Mouse (Mus musculus) forebrain, embryonic 13.5 days (tissue): Measurements from ENCODE around the gene Sh3bgrl3. TPM values are rescaled to one million over a fixed set of nuclear protein-coding genes. Genes with fewer than 3 reads are reported as not detected.

Experiments used
- ATAC-seq: fragments of 200-750 bp; cut with Nextera tagmentation; 2 replicates; pipeline ENCODE4 v1.8.0; 2017
- H3K27ac ChIP-seq: fragments of 300-500 bp; sonication (generic); 2 replicates; pipeline ENCODE4 v1.5.1; 2015; ENCODE audit warnings: inconsistent platforms, mild to moderate bottlenecking, moderate library complexity
- H3K27me3 ChIP-seq: fragments of 300-500 bp; sonication (generic); 2 replicates; pipeline ENCODE4 v1.6.1; 2015; ENCODE audit warnings: mild to moderate bottlenecking, inconsistent platforms
- H3K36me3 ChIP-seq: fragments of 300-500 bp; sonication (generic); 2 replicates; pipeline ENCODE4 v1.6.1; 2015; ENCODE audit warnings: mild to moderate bottlenecking, inconsistent platforms; ENCODE audit not compliant: poor library complexity, severe bottlenecking
- H3K4me1 ChIP-seq: fragments of 300-500 bp; sonication (generic); 2 replicates; pipeline ENCODE4 v1.6.1; 2015; ENCODE audit warnings: inconsistent platforms
- H3K4me2 ChIP-seq: fragments of 300-500 bp; sonication (generic); 2 replicates; pipeline ENCODE4 v1.6.1; 2015; ENCODE audit warnings: inconsistent platforms, mild to moderate bottlenecking, moderate library complexity
- H3K4me3 ChIP-seq: fragments of 300-500 bp; sonication (generic); 2 replicates; pipeline ENCODE4 v1.5.1; 2015; ENCODE audit warnings: mild to moderate bottlenecking, inconsistent platforms
- H3K9ac ChIP-seq: fragments of 300-500 bp; sonication (generic); 2 replicates; pipeline ENCODE4 v1.6.1; 2015; ENCODE audit warnings: mild to moderate bottlenecking, inconsistent platforms
- H3K9me3 ChIP-seq: fragments of 300-500 bp; sonication (generic); replicated peaks from 2 replicates; pipeline ENCODE4 v1.6.1; 2016; ENCODE audit warnings: inconsistent platforms
- WGBS: fragments of 180-500 bp; shearing (Covaris S2); methylation state at CpG from one replicate; pipeline ENCODE4 v1.1.7; 2015; 5-methylcytosine and 5-hydroxymethylcytosine counted together
- polyA plus RNA-seq: library from polyadenylated mRNA; unstranded; fragments of >200 nt; fragmentation: Nextera tagmentation; extraction: Ambion mirVana; gene quantifications from 2 replicates; pipeline ENCODE4 v1.2.1, GENCODE M21; 2015

Sh3bgrl3 gene
- polyA plus RNA-seq, 1 experiment from 2014 or later: 285 TPM

GRCm38 (mm10) chr4:134101979-134102741, 26.4 kb downstream of the Sh3bgrl3 start, which contains the start of gene Ubxn11:
Gene Ubxn11 (plus strand): TSS chr4:134102570.
- H3K4me2 ChIP-seq: peak within 1 kb of the TSS; percentile 74
- H3K27ac ChIP-seq: no peak within 1 kb of the TSS
- peak within 1 kb of the TSS; percentile 71 for H3K9ac ChIP-seq
- WGBS: 16% methylated on average over 34 of the region's 34 CpGs
- ATAC-seq: peak; percentile 99
- no peaks in the 10 kb centered on the region for H3K9me3 ChIP-seq
- H3K4me1 ChIP-seq: peaks cover 8% of the 10 kb centered on the region
- H3K36me3 ChIP-seq: no peaks in the 10 kb centered on the region
- peak within 1 kb of the TSS; percentile 81 for H3K4me3 ChIP-seq
- H3K27me3 ChIP-seq: no peaks in the 10 kb centered on the region

- no peak overlapping the region for H3K4me2 ChIP-seq
- H3K36me3 ChIP-seq: no peaks in the 10 kb centered on the region
- ATAC-seq: no peak
- H3K27me3 ChIP-seq: no peaks in the 10 kb centered on the region
- H3K9me3 ChIP-seq: no peaks in the 10 kb centered on the region
- no peak overlapping the region for H3K9ac ChIP-seq
- peaks cover 8% of the 10 kb centered on the region for H3K4me1 ChIP-seq
- 77% methylated on average over 4 of the region's 4 CpGs for WGBS
- no peak overlapping the region for H3K4me3 ChIP-seq
- no peak overlapping the region for H3K27ac ChIP-seq
These were observed 28.3 kb downstream of the Sh3bgrl3 start for GRCm38 (mm10) chr4:134100245-134100644.

- H3K4me1 ChIP-seq: peaks cover 8% of the 10 kb centered on the region
- no peaks in the 10 kb centered on the region for H3K27me3 ChIP-seq
- H3K9ac ChIP-seq: no peak overlapping the region
- no peak for ATAC-seq
- H3K36me3 ChIP-seq: no peaks in the 10 kb centered on the region
- no peaks in the 10 kb centered on the region for H3K9me3 ChIP-seq
- H3K4me3 ChIP-seq: no peak overlapping the region
- 77% methylated on average over 8 of the region's 8 CpGs for WGBS
- no peak overlapping the region for H3K27ac ChIP-seq
- no peak overlapping the region for H3K4me2 ChIP-seq
These were observed 30.0 kb downstream of the Sh3bgrl3 start for GRCm38 (mm10) chr4:134098628-134099027.

GRCm38 (mm10) chr4:134097015-134097608, 31.5 kb downstream of the Sh3bgrl3 start:
- H3K36me3 ChIP-seq: no peaks in the 10 kb centered on the region
- no peaks in the 10 kb centered on the region for H3K9me3 ChIP-seq
- no peak for ATAC-seq
- no peaks in the 10 kb centered on the region for H3K27me3 ChIP-seq
- no peak overlapping the region for H3K27ac ChIP-seq
- 85% methylated on average over 5 of the region's 5 CpGs for WGBS
- H3K4me1 ChIP-seq: no peaks in the 10 kb centered on the region
- H3K9ac ChIP-seq: no peak overlapping the region
- no peak overlapping the region for H3K4me3 ChIP-seq
- H3K4me2 ChIP-seq: no peak overlapping the region

- 86% methylated on average over 3 of the region's 3 CpGs for WGBS
- H3K27me3 ChIP-seq: no peaks in the 10 kb centered on the region
- no peak overlapping the region for H3K4me3 ChIP-seq
- no peak overlapping the region for H3K27ac ChIP-seq
- no peaks in the 10 kb centered on the region for H3K36me3 ChIP-seq
- ATAC-seq: no peak
- no peaks in the 10 kb centered on the region for H3K4me1 ChIP-seq
- no peak overlapping the region for H3K9ac ChIP-seq
- H3K4me2 ChIP-seq: no peak overlapping the region
- no peaks in the 10 kb centered on the region for H3K9me3 ChIP-seq
These were observed 32.5 kb downstream of the Sh3bgrl3 start for GRCm38 (mm10) chr4:134096120-134096519.

GRCm38 (mm10) chr4:134094923-134095547, 33.6 kb downstream of the Sh3bgrl3 start, which contains the start of gene Cd52:
Gene Cd52 (minus strand): TSS chr4:134095082.
- Histone ChIP-seq H3K27ac (no peak within 1 kb of the TSS), H3K27me3 (no peaks in the 10 kb centered on the region), H3K9ac (no peak within 1 kb of the TSS), H3K36me3 (no peaks in the 10 kb centered on the region), H3K4me1 (no peaks in the 10 kb centered on the region), H3K9me3 (no peaks in the 10 kb centered on the region), H3K4me2 (no peak within 1 kb of the TSS), H3K4me3 (no peak within 1 kb of the TSS)
- no peak for ATAC-seq
- WGBS: 71% methylated on average over 3 of the region's 3 CpGs

GRCm38 (mm10) chr4:134094004-134094564, 34.5 kb downstream of the Sh3bgrl3 start:
- Histone ChIP-seq H3K4me2 (no peak overlapping the region), H3K27ac (no peak overlapping the region), H3K36me3 (no peaks in the 10 kb centered on the region), H3K4me3 (no peak overlapping the region), H3K4me1 (no peaks in the 10 kb centered on the region), H3K9me3 (no peaks in the 10 kb centered on the region), H3K9ac (no peak overlapping the region), H3K27me3 (no peaks in the 10 kb centered on the region)
- 90% methylated on average over 7 of the region's 7 CpGs for WGBS
- ATAC-seq: no peak

- ATAC-seq: no peak
- WGBS: 70% methylated on average over 6 of the region's 6 CpGs
- no peaks in the 10 kb centered on the region for H3K27me3 ChIP-seq
These were observed 36.0 kb downstream of the Sh3bgrl3 start for GRCm38 (mm10) chr4:134092382-134093288.

GRCm38 (mm10) chr4:134091225-134091529, 37.4 kb downstream of the Sh3bgrl3 start:
- H3K4me2 ChIP-seq: no peak overlapping the region
- no peaks in the 10 kb centered on the region for H3K36me3 ChIP-seq
- WGBS: 87% methylated on average over 6 of the region's 6 CpGs
- H3K9me3 ChIP-seq: no peaks in the 10 kb centered on the region
- H3K4me3 ChIP-seq: no peak overlapping the region
- H3K9ac ChIP-seq: no peak overlapping the region
- no peak for ATAC-seq
- no peak overlapping the region for H3K27ac ChIP-seq
- no peaks in the 10 kb centered on the region for H3K27me3 ChIP-seq
- no peaks in the 10 kb centered on the region for H3K4me1 ChIP-seq

More at GRCm38 (mm10) chr4:134092382-134093288, 36.0 kb downstream of the Sh3bgrl3 start:
- H3K4me1 ChIP-seq: no peaks in the 10 kb centered on the region
- H3K4me3 ChIP-seq: no peak overlapping the region
- no peak overlapping the region for H3K27ac ChIP-seq
- no peak overlapping the region for H3K9ac ChIP-seq
- no peak overlapping the region for H3K4me2 ChIP-seq
- no peaks in the 10 kb centered on the region for H3K36me3 ChIP-seq
- no peaks in the 10 kb centered on the region for H3K9me3 ChIP-seq

GRCm38 (mm10) chr4:134090521-134091224, 37.9 kb downstream of the Sh3bgrl3 start:
- Histone ChIP-seq H3K27ac (no peak overlapping the region), H3K9me3 (no peaks in the 10 kb centered on the region), H3K4me3 (no peak overlapping the region), H3K36me3 (no peaks in the 10 kb centered on the region), H3K9ac (no peak overlapping the region), H3K4me1 (no peaks in the 10 kb centered on the region), H3K27me3 (no peaks in the 10 kb centered on the region), H3K4me2 (no peak overlapping the region)
- 85% methylated on average over 16 of the region's 16 CpGs for WGBS
- no peak for ATAC-seq

GRCm38 (mm10) chr4:134089029-134089428, 39.6 kb downstream of the Sh3bgrl3 start:
- H3K36me3 ChIP-seq: no peaks in the 10 kb centered on the region
- no peak overlapping the region for H3K4me3 ChIP-seq
- H3K4me1 ChIP-seq: no peaks in the 10 kb centered on the region
- H3K9ac ChIP-seq: no peak overlapping the region
- H3K27ac ChIP-seq: no peak overlapping the region
- WGBS: 74% methylated on average over 9 of the region's 9 CpGs
- no peak for ATAC-seq
- no peak overlapping the region for H3K4me2 ChIP-seq
- H3K9me3 ChIP-seq: no peaks in the 10 kb centered on the region
- H3K27me3 ChIP-seq: no peaks in the 10 kb centered on the region
